Mouse (Mus musculus): Measurements from ENCODE around the gene Fcnb.
A peak's percentile ranks its signal among the peaks of the same experiment; 100 is the strongest.

Gene Fcnb

DNA sequence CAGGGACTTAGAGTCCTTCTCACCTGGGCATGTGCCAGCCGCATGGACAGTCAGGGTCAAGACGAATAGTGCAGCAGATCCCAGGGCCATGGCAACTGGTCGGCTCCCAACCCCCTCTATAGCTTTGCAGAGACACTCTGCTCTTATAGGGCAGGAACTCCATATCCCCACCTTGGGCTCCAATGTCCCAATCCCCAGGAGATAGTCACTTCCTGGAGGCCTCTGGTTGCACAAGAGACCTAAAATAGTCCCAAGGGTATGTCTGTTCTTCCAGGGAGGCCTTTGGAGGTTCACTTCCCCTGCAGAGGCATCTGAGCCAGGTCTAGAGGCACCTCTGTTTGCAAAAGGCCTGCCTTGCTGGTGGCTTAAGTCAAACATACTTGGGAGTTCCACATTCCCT lies at the start of gene Fcnb:
TSS of gene Fcnb (minus strand) at position 118 of the 400 bp plus-strand sequence.
- no peak for DNase-seq

DNA sequence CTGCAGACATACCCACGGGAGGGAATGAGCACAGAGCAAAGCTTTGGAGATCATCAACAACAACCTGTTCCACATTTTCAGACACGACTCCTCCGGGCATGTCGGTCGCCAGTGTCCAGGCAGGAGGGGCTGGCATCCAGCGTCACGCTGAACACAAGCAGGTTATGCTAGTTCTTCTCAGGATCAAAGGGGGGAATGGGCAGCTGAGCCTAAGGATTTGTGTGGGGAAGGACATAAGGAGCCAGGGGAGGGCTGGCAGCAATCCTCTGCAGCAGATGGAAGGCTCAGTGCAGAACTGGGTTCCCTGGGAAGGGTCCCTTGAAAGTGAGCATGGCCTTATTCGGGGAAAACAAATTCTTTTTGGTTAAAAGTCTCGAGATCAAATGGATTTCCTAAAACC lies 49.1 kb upstream of the Fcnb start:
- DNase-seq, result peak; percentile 81 to 88

DNA sequence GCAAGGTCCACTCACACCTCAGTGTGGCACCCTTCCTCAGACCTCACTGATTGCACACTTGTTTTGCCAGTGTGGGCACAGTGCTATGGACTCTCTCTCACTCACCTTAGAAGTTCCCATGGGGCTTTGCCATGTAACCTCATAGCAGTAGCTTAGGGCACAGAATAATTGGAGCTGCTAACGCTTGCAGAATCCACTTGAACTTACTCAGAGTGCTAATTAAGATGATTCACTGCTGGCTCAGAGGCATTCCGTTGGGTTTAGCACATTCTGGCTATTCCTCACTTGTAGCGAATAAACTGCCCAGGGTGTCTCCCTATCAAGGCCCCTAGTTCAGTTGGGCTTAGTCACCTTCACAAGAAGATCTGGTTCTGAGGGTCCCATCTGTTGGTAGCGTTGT lies 47.4 kb upstream of the Fcnb start:
- DNase-seq, result no peak

DNA sequence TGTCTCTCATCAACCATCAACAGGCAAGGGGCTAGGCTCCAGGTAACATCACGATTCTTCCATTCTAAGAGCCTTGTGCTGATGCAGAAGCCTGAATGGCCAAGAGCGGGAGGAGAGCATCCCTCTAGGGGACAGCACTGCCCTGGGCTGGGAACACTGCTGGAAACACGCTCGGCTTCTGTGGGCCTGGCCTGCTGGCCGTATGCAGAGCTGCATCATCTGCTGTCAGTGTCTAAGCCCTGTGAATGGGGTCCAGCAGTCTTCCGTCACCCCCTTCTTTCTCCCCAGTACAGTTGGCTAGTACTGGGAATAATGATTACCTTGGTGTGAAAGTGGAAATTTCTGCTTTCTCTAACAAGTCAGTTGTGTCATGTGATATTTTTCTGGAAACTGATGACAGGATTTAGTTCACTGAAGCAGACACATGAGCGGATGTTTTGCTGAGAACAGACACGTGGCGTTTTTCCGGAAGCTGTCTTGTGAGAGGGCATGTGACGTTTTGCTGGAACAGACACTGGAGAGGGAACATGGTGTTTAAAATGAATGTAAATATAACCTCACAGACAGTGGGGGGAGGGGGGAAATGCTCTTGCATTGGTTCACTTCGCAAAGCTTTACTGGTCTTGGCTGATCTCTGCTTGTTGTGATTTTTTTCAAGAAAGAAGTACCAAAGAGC lies 42.2 kb upstream of the Fcnb start:
- no peak for DNase-seq

DNA sequence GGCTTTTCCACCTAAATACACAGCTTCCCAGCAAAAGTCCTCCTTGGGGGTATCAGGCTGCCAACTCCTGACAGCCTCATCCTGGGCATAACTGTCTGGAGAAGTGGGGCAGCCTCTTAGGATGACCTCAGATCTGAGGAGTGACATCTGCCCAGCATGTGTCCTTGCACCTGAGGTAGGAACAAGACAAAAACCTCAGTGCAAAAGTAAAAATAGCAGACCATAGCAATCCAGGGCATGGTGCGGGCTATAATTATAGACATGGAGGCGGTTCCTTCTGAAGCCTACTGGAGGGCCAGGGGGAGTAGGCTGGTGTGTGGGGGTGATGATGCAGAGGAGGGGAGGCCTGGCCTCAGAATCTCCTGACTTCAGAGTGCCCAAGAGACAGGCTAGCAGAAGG lies 39.2 kb upstream of the Fcnb start:
- no peak for DNase-seq

DNA sequence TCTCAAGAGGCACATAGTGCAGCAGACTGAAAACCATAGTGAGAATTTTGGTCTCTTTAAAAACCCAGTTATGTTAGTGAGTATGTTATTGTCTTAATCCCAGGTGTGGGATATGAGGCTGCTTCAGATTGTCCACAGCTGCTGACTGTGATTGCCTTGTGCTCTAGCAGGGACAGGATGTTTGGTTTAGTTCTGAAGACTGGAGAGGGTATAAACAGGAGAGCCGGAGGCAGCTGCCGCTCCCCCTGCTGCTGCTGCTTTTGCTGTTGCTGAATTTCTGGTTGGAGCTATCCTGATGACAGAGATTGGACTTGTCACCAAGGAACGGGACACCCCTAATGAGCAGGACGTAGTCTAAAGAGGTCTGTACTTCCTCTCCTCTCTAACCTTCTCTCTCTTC lies 36.6 kb upstream of the Fcnb start:
- DNase-seq, result no peak

DNA sequence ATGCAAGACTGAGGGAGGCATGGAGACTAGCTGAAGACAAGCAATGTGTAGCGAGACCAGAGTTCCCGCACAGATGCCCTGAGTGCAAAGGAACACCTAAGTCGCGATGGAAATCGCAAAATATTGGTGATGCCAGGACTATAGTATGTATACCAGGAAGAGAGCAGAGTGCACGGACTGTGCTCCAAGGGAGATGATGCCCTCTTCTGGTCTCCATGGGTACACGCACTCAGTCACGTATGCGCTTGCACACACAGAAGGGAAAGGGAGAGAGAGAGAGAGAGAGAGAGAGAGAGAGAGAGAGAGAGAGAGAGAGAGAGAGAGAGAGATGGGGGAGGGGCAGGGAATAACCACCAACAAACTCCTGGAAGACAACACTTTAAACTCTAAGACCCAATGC lies 35.7 kb upstream of the Fcnb start:
- no peak for DNase-seq

DNA sequence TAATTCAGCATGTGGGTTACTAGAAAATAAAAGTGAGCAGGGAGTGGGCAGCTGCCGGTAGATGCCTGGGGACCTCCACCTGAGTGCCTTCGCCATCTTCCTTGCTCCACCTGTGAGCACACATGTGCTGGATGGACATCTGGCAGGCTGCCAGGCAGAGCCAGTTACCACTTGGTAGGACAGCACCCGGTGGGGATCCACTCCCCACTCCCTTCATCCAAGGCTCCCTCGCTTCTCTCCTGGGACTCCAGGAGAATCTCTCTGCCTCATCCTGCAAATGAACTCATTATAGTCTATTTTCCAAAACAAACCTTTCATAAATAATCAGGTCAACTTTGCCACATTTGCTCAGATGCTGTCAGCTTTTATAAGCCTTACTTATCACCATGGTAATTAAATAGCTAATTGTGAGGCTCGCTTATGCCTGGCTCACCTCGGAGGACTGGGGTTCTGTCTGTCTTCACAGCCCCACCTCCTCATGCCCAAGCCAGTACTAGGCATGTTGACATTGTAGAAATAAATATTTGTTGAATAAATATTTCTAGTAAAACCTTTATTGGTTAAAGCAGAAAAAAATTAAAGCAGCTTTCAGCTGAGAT lies 33.9 kb upstream of the Fcnb start:
- DNase-seq, result peak; percentile 32 to 44

DNA sequence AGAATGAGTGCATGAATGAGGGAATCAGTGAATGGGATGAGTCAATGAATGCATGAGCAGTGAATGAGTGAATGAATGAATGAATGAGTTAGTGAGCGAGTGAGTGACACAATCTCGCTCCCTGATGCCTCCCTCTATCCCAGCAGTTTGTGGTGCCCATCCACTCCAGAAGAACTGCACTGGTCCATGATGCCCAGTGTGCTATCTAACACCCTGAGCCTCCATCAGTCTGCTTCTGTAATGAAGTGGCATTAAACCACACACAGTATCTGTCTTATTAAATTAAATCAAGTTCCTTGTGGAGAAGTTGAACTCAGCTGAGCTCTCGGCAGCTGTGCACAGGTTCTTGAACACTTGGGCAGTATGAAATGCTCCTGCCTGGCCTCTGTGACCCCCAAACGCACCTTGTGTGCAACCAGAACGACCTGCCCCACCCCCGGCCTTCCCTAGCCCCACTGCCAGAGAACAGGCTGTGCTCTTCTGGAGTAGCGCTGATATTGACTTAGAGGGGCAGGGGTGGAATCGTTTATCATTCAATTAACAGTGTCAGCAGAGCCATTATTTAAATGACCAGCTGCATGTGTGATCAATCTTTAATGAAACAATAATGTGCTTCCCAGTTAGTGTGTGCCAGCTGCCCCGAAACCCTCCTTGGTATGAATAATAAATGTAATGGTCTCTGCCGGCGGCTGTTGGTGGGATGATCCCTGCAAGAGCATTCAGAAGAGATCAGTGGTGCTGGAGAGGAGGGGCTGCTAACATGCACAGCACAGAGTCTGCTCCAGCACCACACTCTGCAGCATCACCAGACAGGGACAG lies 33.0 kb upstream of the Fcnb start:
- DNase-seq, result peak in 1 of 2 experiments; percentile 29

DNA sequence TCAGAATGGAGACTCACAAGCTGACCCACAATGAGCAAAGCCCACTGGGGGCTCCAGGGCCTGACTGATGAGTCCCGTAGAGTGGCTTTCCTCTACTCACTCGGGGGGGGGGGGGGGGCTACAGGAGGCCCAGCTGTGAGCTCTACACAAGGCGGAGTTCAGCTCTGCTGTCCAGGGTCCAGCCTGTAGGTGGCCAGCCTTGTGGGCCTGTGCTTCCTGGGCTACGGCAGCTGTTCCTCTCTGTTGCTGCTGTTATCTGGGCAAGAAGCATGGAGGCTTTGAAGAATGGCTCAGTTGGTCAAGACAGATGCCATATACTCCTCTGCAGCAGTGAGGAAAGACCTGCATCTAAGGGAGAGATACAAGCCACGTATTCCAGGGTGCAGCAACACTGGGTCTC lies 24.1 kb upstream of the Fcnb start:
- no peak for DNase-seq

DNA sequence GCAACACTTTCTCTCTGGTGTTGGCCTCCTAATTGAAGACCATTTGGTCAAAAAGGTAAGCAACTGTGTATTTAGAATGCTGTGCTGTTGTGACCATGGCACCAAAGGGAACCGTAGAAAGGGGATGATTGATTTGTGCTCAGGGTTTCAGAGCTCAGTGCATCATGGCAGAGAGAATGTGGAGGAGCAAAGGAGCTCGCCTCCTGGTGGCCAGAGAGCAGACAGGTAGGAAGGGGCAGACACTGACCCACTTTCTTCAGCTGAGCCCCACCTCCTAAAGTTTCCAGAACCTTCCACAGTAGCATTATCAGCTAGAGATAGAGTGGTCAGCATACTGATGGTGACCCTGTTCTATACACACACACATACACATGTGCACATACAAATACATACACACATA lies 21.3 kb upstream of the Fcnb start:
- peak in 1 of 2 experiments; percentile 20 for DNase-seq

DNA sequence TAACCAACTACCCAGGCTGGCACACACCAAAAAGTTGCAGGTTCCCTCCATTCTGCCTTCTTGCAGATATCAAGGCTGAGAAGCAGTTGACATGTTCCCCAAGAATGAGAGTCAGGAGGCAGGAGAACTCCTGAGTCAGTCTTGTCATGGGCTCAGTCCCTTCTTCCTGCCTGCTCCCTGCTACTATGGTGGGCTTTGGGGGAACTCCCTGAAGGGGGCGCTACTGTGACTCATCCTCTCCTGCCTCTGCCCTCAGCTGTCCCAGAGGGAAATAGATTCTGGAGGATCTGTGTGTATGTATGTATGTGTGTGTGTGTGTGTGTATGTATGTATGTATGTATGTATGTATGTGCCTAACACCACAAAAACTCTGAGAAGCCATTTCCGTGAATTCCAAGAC lies 19.0 kb upstream of the Fcnb start:
- DNase-seq, result no peak

DNA sequence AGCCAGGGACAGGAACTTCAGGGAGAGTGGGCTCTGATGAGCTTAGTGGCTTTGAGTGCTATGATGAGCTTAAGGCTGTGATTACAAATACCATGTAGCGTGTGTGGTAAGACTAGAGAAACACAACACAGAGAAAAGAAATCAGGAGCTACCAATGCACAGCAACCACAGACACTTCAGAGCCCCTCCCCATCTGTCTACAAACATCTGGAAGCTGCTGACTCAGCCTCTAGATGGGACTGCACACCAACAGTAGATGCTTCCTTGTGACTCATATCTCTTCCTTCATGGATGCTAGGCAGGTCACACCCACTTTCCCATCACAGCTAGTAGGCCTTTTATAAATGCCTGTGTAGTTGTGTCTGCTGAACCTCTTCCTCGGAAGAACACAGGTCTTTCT lies 17.2 kb upstream of the Fcnb start:
- no peak for DNase-seq

DNA sequence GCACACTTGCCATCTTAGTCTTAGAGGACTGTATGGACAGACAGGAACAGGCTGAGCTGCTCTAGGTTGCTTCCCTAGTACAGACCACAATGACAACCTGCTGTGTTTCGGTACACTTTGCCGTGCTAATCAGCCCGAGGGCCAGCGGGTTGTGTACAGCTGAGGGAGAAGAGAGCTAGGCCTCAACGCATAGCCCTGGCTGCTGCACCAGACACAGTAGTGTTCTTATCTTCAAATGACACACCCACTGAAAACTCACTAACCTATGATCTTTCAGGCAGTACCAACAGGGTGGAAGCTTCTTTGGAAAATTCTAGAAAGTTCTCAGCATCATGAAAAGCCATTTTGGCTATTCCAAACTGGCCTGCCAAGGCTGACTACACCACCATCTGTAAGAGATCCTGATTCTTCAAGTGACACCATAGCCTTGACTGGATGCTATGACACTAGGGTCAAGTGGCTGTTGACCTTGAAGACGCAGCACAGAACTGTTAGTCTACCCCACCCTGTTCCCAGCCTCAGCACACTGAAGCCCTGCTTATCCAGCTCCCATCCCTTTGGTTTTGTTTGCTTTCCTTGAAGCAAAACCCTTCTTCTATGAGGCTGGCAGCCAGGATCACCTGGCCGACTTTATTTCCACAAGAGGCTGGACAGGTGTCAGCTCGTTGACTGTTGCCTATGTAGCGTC lies 16.3 kb upstream of the Fcnb start:
- no peak for DNase-seq

DNA sequence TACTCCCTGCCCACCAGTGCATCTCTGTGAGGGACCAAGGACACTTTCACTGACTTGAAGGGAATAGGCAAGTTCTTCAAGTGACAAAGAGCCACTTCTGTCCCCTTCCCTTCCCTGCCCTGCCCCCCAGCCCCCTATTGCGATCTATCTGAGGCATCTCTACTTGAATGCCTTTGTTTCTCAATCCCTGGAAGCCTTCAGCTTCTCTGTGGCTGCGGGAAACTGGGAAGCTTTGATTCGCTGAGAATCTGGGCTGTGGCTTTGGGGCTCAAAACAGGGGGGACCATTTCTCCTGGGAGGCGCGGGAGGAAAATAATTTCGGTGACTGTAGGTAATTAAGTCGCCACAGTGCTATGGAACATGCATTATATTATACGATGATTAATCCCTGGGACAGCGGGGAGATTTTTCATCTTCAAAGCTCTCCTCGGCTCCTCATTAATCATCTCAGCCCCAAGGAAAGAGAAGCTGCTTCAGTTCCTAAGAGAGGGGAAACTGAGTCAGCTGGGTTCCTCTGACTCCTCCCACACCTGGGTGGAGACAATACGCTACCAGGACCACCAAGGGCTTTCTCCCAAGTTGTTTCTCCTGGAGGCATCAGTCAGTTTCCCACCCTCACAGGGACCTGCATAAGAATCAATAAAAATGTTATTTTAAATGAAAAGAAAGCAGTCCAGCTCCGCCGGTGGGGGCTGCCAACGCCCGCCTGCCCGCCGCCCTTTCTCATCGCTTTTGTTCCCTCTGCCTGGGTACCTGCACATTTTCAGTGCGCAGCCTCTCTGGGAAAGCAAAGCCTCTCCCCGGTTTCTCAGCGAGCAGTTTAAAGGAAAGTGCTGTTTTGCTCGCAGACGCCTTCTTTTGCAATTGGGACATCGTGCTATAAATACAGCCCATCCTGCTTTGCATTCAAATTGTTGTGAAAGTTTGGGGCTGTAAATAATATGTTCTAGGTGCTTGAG lies 14.1 kb upstream of the Fcnb start:
- DNase-seq, result peak in 1 of 2 experiments; percentile 32

DNA sequence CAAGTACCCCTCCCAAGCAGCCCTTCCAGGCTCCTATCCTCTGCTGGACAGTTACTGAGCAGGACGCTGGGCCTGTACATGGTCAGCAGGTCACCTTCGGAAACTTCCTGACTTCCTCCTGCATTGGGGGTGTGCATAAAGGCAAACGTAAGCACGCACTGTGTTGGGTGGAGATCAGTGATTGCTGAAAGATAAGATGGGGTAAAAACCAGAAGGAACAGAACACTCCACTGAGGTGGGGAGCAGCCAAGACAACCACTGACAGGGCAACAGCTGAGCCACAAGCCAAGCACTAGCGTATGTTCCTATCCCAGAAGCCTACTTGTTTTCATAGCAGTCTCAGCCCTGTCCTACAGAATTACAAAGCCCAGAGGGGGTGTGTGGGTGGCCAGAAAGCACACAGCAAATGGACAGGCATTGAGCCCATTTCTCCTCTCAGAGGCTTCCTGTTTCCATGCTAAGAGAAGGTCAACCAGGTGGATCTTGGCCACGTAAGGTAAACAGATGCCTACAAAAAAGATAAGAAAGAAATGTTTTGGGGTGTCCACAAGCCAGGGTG lies 12.1 kb upstream of the Fcnb start:
- no peak for DNase-seq

DNA sequence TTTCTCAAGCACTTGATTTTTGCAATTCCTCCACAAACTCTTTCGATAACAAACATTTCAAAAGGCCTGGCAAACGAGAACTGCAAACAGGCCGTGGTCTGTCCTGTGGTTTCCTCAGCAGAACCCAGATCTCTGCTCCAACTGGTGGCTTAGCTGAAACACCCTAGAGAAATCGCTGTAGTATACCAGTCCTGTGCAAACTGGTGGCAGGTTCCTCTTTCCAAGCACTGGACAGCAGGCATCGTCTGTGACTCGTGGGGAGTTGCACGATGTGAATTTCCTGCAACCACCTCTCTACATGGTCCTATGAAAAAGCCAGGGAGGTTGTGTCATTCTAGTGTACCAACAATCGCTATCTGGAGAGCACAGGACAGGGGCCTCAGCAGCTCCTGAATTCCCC lies 7.4 kb upstream of the Fcnb start:
- DNase-seq, result no peak

DNA sequence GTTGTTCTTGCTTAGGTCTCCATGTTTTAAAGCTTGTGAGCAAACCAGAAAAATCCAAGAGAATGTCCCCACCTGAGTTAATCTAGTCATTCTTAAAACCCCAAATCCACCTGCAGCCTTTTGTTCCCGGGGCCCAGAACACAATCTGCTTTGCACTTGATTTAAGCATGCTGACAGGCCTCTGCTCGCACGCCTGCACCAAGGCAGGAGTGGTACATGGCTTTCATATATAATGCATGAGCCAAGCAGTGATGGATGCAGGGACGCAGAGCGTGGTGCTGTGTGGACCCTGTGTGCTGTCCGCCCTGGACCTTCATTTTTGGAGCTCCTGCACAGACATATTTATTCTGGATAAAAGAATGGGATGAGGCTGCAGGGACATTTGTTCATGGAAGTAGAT lies 6.4 kb upstream of the Fcnb start:
- DNase-seq, result no peak

DNA sequence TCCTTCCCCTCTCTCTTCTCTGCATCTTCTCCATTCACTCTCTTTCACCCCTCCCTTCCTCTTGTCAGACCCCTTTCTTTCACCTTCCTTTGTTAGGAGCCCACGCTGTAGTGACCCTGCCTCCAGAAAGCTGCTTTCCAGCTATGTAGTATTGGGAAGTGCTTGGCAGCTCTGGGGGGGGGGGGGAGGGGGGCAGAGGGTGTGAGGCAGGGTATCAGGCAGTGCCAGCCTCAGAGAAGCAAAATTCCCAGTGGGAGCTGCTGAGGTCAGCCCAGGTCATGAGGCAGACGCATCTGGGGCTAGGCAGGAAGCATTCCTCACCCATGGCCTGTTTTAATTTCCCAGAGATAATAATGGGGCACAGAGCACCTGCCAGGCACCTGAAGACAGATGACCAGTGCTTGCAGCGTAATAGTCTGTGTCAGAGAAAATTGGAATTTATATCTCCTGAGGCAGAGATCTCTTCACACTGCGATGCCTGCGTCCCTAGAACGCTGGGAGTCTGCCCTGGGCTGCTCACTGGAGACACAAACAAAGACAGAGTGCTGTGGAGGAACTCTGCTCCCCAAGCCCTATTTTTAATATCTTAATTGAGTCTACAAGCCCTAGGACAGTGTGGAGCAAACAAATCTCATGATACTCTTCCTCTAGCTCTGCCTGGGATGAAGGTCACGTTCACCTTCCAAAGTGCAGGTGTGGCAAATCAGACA lies 5.8 kb upstream of the Fcnb start:
- DNase-seq, result no peak

DNA sequence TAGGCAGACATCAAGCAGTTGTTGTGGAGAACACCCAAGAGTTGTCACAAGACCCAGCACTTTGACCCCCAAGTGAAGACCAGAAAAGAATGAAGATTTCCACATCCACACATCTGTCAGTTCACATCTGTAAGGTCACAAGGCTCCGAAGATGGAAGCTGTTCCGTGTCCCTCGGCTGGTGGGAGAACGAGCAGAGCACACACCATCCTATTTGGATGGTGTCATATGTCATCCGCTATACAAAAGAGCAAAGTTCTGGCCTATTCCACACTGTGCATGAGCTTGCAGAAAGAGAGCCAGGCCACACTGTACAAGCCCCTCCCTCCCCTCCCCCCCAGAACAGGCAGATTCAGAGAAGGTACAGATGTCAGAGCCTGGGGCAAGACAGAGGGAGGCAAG lies 4.4 kb upstream of the Fcnb start:
- no peak for DNase-seq

DNA sequence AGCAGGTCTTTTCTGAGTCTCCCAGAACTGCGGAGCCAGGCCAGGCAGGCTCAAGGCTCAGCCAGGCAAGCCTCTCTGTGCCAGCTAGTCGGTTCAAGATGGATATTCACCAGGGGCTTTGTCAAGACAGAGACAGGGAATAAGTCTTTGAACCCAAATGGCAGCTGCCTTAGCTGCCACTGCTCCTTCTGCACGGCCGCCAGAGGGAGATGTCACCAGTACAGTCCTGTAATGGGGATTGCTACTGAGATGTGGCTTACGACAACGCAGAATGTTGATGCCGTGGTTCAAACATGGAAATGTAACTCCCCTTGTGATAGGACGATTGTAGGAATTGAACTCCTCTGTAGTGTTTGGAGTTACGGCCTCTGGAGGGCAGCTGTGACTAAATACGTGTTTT lies 1.4 kb upstream of the Fcnb start:
- peak; percentile 28 to 48 for DNase-seq

Measured in cerebellum, postnatal 10 days (tissue).